Mouse (Mus musculus) splenic B cell, adult 2 months (primary cell): ENCODE measurements around the gene Gm27027.

Experiments used
- DNase-seq: peaks from one replicate; pipeline ENCODE4 v3.0.0-alpha.2; 2011; ENCODE audit warnings: low read depth, low spot score
- H3K27me3 ChIP-seq: 2 replicates; pipeline ENCODE4 v1.6.1; 2012; ENCODE audit warnings: mild to moderate bottlenecking, low read length, moderate library complexity, mixed read lengths; ENCODE audit not compliant: control insufficient read depth, poor library complexity, insufficient read depth, severe bottlenecking
- H3K36me3 ChIP-seq: 2 replicates; pipeline ENCODE4 v1.6.1; 2012; ENCODE audit warnings: mild to moderate bottlenecking, low read length, moderate library complexity, mixed read lengths; ENCODE audit not compliant: control insufficient read depth, poor library complexity, insufficient read depth, severe bottlenecking

Gm27027 gene

GRCm38 (mm10) chr2:93996254-93996653 is at the start of gene Gm27027:
Gene Gm27027, minus strand, starts transcription at chr2:93996354.
- H3K36me3 ChIP-seq, result peaks cover 15% of the 10 kb centered on the region; the same call in 1 of the 2 replicates
- no peaks in the 10 kb centered on the region for H3K27me3 ChIP-seq
- DNase-seq, result no peak

- no peak for DNase-seq
- H3K36me3 ChIP-seq, result peaks cover 2% of the 10 kb centered on the region; the same call in 1 of the 2 replicates
- no peaks in the 10 kb centered on the region for H3K27me3 ChIP-seq
Observed at GRCm38 (mm10) chr2:94045411-94046090, 49.4 kb upstream of the Gm27027 start.

GRCm38 (mm10) chr2:94044174-94044573 is 48.0 kb upstream of the Gm27027 start:
- H3K27me3 ChIP-seq, result no peaks in the 10 kb centered on the region
- H3K36me3 ChIP-seq, result peaks cover 2% of the 10 kb centered on the region; the same call in 1 of the 2 replicates
- no peak for DNase-seq

DNA sequence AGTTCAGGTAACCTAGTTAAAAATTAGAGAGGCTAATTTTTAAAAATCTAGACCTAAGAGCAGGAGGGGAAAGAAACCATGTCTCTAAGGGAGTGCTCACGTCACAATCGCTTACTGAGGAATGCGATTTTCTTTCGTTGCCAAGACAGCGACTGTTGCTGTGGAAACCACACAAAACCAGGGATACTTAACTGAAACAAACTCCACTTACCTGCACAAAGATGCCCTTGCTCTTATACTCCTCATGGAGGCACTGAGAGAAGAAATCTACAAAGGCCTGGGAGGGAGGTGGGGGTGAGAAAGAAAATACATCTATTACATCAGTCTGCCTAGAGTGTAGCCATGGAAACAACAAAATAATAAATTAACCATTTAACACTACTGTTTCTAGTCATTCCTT is 47.5 kb upstream of the Gm27027 start:
- Histone ChIP-seq H3K36me3 (peaks cover 2% of the 10 kb centered on the region; the same call in 1 of the 2 replicates), H3K27me3 (no peaks in the 10 kb centered on the region)
- DNase-seq, result no peak

- DNase-seq, result no peak
- no peaks in the 10 kb centered on the region for H3K27me3 ChIP-seq
- peaks cover 2% of the 10 kb centered on the region; the same call in 1 of the 2 replicates for H3K36me3 ChIP-seq
Observed at GRCm38 (mm10) chr2:94042461-94042860, 46.3 kb upstream of the Gm27027 start.

GRCm38 (mm10) chr2:94040391-94041125 is 44.4 kb upstream of the Gm27027 start:
- DNase-seq, result no peak
- Histone ChIP-seq H3K36me3 (peaks cover 2% of the 10 kb centered on the region; the same call in 1 of the 2 replicates), H3K27me3 (no peaks in the 10 kb centered on the region)

GRCm38 (mm10) chr2:94035428-94036331 is 39.5 kb upstream of the Gm27027 start:
- Histone ChIP-seq H3K27me3 (no peaks in the 10 kb centered on the region), H3K36me3 (peaks cover 3% of the 10 kb centered on the region; the same call in 1 of the 2 replicates)
- peak; percentile 65 for DNase-seq

- DNase-seq, result no peak
- no peaks in the 10 kb centered on the region for H3K27me3 ChIP-seq
- H3K36me3 ChIP-seq, result peaks cover 3% of the 10 kb centered on the region; the same call in 1 of the 2 replicates
Observed at GRCm38 (mm10) chr2:94030602-94031001, 34.4 kb upstream of the Gm27027 start.

DNA sequence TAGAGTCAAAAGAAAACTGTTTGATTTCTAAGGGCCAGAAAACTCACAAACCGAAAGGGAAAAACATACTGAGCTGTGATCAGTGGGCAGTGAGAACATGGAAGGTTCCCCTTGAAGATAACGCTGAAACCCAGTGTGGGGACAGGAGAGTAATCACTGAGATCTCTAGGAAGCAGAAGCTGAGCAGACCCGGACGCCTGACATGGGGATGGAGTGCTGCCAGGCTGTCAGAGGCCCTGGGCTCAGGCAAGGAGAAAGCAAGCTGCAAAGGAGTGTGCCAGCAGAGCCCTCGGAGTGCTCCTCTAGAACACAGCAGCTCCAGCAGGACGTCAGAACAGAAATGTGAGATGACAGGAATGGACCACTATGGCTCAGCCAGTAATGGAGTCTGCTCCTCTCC is 28.5 kb upstream of the Gm27027 start:
- no peak for DNase-seq
- Histone ChIP-seq H3K36me3 (no peaks in the 10 kb centered on the region), H3K27me3 (no peaks in the 10 kb centered on the region; the same call in 1 of the 2 replicates)

DNA sequence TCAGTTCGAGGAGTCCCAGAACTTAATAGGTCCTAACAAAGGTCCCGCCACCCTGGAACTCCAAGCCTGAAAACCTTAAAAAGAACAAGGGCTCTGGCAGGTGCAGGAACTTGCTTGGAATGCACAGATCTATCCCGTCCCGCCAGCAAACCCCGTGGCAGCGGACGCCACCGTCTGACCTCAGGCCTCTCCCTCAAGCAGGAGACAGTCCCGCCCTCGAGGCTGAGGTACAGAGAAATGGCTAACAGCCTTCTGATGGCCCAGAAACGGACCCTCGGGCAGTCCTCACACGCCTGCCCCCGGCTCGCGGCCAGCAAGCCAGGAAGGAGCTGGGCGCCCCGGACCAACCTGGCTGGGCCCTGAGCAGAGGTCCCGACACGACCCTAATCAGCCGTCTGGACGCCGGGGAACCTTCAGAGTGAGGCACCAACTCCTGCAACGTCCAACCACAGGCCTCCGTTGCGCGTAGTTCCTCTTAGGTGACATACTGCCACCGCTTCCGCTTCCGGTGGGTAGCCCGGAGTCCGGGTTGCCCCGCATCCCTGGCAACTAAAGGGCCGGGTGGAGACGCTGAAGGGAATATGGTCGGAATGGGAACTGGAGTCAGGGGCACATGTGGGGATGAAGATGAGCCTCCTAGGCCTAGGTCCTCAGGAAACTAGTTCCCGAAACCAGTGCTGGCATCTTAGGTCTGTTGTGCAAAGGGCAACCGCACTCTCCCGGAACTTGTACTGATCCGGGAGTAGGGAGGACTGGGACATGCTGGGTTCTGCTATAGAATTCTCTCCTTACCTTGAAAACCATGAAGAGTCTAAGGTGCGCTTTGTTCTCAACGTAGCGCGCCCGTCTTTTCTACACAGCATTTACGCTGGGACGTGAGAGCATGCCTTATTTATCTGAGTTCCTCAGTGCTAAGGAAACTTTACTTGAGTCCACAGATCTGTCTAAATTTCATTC is 14.5 kb upstream of the Gm27027 start, which contains the start of gene Alkbh3:
Gene Alkbh3 (minus strand): TSS at position 473 of the 957 bp plus-strand sequence.
- H3K27me3 ChIP-seq, result no peaks in the 10 kb centered on the region
- DNase-seq, result peak; percentile 92

GRCm38 (mm10) chr2:94002331-94002730 is 6.2 kb upstream of the Gm27027 start:
- no peaks in the 10 kb centered on the region for H3K27me3 ChIP-seq
- peak; percentile 85 for DNase-seq
- H3K36me3 ChIP-seq, result peaks cover 19% of the 10 kb centered on the region

More for the DNA sequence above, 14.5 kb upstream of the Gm27027 start, which contains the start of gene Alkbh3:
- 0 out of 2 replicates have a peak, but pooled peaks cover 5% of the 10 kb centered on the region for H3K36me3 ChIP-seq

DNA sequence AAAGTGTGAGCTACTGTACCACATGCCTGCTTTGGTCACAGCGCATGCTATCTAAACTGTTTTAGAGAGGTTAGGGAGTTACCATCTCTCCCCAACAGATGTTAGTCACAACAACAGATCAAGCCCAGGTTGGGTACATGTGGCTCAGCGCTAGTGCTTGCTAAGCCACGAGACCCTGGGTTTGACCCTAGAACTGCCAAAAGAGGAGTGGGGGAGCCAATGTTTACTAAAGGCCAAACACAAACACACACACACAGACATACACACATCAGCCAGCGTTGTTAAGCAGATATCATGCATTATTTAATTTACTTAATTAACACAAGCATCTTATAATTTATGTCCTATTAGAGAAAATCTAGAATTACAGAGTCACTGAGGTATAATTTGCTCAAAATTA is 5.8 kb upstream of the Gm27027 start:
- Histone ChIP-seq H3K27me3 (no peaks in the 10 kb centered on the region), H3K36me3 (peaks cover 19% of the 10 kb centered on the region)
- no peak for DNase-seq

- H3K27me3 ChIP-seq, result no peaks in the 10 kb centered on the region
- H3K36me3 ChIP-seq, result peaks cover 15% of the 10 kb centered on the region
- DNase-seq, result no peak
Observed at GRCm38 (mm10) chr2:94001411-94001810, 5.3 kb upstream of the Gm27027 start.
